Mouse (Mus musculus) cerebellum, adult 2 months (tissue): ENCODE results near the gene Zbtb16. TPM values are rescaled to one million over a fixed set of nuclear protein-coding genes. Genes with fewer than 3 reads are reported as not detected.

Source experiments
- DNase-seq, 2 experiments: peaks; one replicate each; pipeline ENCODE4 v3.0.0; 2021
- H3K27ac ChIP-seq: fragments of 200-500 bp; 2 replicates; pipeline ENCODE4 v1.5.1; 2012; ENCODE audit warnings: low read length, control low read depth, inconsistent platforms; ENCODE audit not compliant: insufficient read depth
- H3K27me3 ChIP-seq: fragments of 200-500 bp; 2 replicates; pipeline ENCODE4 v1.6.1; 2012; ENCODE audit warnings: inconsistent platforms, mild to moderate bottlenecking, low read length, moderate library complexity; ENCODE audit not compliant: control insufficient read depth, insufficient read depth
- H3K4me1 ChIP-seq: fragments of 200-500 bp; 2 replicates; pipeline ENCODE4 v1.6.1; 2011; ENCODE audit warnings: low read length; ENCODE audit not compliant: control insufficient read depth, insufficient read depth
- H3K4me3 ChIP-seq: fragments of 200-500 bp; replicated peaks from 2 replicates; pipeline ENCODE3; 2011; ENCODE audit warnings: mild to moderate bottlenecking, low read depth, low read length, control low read depth; ENCODE audit not compliant: insufficient read depth
- CTCF ChIP-seq: fragments of 200-500 bp; IDR thresholded peaks from 2 replicates; pipeline ENCODE4 v1.5.1; 2011; ENCODE audit warnings: low read depth, mild to moderate bottlenecking, control low read depth, low read length, moderate library complexity, borderline replicate concordance; ENCODE audit not compliant: insufficient read depth
- POLR2A ChIP-seq: fragments of 200-500 bp; IDR thresholded peaks from 2 replicates; pipeline ENCODE4 v1.6.1; 2011; ENCODE audit warnings: low read length, control low read depth, borderline replicate concordance; ENCODE audit not compliant: insufficient read depth
- WGBS: fragments of 180-500 bp; shearing (Covaris S2); methylation state at CpG from one replicate; pipeline ENCODE4 v1.1.7; 2018; 5-methylcytosine and 5-hydroxymethylcytosine counted together
- polyA plus RNA-seq: library from polyadenylated mRNA; depleted of rRNA; stranded (reverse); fragments of >200 nt; gene quantifications from 2 replicates; pipeline ENCODE4 v1.2.3, GENCODE M21; 2012

The Zbtb16 gene
- polyA plus RNA-seq, 1 experiment: 5.0 TPM

DNA sequence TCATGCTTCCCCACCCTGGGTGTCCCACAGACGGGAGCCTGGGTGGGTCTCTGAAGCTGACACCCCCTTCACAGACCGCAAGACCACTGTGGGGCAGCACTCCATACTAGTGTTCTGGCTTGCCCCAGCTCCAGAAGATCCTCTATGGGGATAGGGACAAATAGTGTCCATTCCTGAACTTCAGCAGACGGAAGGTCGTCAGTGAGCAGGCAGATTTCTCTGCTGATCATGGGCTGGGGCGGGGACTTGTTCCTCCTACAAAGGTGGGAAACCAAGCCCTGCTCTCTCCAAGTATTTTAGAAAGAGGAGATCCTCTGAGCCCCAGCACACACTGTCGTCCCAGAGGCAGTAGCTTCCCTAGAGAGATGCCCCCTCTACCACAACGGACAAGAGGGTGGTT is 142.3 kb downstream of the Zbtb16 start:
- Histone ChIP-seq H3K27ac (no peak overlapping the region), H3K4me3 (no peak overlapping the region), H3K4me1 (no peaks in the 10 kb centered on the region), H3K27me3 (no peaks in the 10 kb centered on the region)
- WGBS: 78% methylated on average over 7 of the region's 7 CpGs
- DNase-seq: no peak
- no peak for TF ChIP-seq CTCF
- TF ChIP-seq POLR2A: no peak

- H3K27ac ChIP-seq: no peak overlapping the region
- TF ChIP-seq POLR2A (no peak), CTCF (no peak)
- no peak overlapping the region for H3K4me3 ChIP-seq
- no peaks in the 10 kb centered on the region; the same call in 1 of the 2 replicates for H3K4me1 ChIP-seq
- 83% methylated on average over 1 of the region's 1 CpGs for WGBS
- no peaks in the 10 kb centered on the region for H3K27me3 ChIP-seq
- DNase-seq: no peak
Measured at GRCm38 (mm10) chr9:48689718-48689980, 146.4 kb downstream of the Zbtb16 start.

DNA sequence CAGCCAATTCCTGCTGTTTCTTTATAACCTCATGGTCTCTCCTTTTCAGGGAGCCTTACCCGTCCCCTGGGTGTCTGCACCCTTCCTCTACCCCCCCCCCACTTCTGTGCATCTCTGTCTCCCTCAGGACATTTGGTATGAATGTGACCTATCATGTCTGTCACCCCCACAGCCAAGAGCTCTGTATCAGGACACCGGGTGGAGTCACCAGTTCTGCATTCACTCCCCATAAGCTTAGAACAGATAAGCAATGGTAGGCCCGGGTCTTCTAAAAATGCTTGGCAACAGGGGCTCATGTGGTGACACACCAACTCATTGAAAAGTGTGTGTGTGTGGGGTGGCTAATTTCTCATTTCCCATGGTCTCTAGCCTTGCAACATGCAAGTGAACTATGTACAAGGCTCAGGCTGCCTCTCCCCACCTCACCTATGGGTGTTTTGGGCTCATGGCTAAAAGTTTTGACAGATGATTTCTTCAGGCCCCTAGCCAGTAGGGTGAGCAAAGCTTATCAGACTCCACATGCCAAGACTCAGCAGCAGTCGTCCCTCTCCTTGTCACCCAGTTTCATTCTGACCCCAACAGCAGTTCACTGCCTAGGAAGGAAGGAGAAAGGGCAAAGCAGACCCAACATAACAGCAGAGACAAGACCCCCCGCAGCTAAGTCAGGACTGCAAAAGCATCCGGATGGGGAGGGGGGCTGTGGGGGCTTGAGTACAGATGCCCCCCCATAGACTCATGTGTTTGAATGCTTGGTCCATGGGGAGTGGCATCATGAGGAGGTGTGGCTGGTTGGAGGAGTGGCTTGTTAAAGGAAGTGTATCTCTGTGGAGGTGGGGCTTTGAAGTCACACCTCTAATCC is 146.9 kb downstream of the Zbtb16 start:
- no peak for DNase-seq
- 66% methylated on average over 6 of the region's 6 CpGs for WGBS
- no peak overlapping the region for H3K4me3 ChIP-seq
- H3K27me3 ChIP-seq: no peaks in the 10 kb centered on the region
- no peaks in the 10 kb centered on the region; the same call in 1 of the 2 replicates for H3K4me1 ChIP-seq
- H3K27ac ChIP-seq: no peak overlapping the region
- TF ChIP-seq POLR2A (no peak), CTCF (no peak)

DNA sequence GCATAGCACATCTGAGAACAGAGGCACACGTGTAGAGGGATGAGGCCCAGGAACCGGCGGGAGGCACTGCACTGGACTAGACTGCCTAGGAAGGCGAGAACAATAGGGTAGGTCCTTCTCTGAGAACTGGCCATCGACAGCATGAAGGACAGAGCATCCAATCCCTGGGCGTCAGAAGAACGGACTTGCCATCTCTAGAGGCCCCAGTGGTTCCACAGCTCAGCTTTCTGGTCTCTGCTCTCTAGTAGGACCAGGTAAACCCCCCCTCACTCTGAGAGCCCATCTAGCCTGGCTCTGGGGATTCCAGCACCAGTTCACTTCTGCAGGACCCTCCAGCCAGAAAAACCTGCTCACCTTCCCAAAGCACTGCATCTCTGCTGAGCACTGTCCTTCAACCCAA is 148.1 kb downstream of the Zbtb16 start:
- Histone ChIP-seq H3K27ac (no peak overlapping the region), H3K27me3 (no peaks in the 10 kb centered on the region), H3K4me3 (no peak overlapping the region), H3K4me1 (no peaks in the 10 kb centered on the region; the same call in 1 of the 2 replicates)
- DNase-seq: no peak
- TF ChIP-seq CTCF: no peak
- TF ChIP-seq POLR2A: no peak
- 55% methylated on average over 7 of the region's 7 CpGs for WGBS

GRCm38 (mm10) chr9:48685721-48686120 is 150.3 kb downstream of the Zbtb16 start:
- TF ChIP-seq CTCF (no peak), POLR2A (no peak)
- 82% methylated on average over 7 of the region's 7 CpGs for WGBS
- Histone ChIP-seq H3K27ac (no peak overlapping the region), H3K4me3 (no peak overlapping the region), H3K27me3 (no peaks in the 10 kb centered on the region), H3K4me1 (no peaks in the 10 kb centered on the region; the same call in 1 of the 2 replicates)
- no peak for DNase-seq

- Histone ChIP-seq H3K4me3 (no peak overlapping the region), H3K27me3 (no peaks in the 10 kb centered on the region), H3K27ac (no peak overlapping the region), H3K4me1 (no peaks in the 10 kb centered on the region; the same call in 1 of the 2 replicates)
- WGBS: 85% methylated on average over 5 of the region's 5 CpGs
- no peak for DNase-seq
- TF ChIP-seq CTCF: no peak
- TF ChIP-seq POLR2A: no peak
Measured at GRCm38 (mm10) chr9:48684144-48684543, 151.9 kb downstream of the Zbtb16 start.

GRCm38 (mm10) chr9:48681193-48681592 is 154.8 kb downstream of the Zbtb16 start:
- H3K27ac ChIP-seq: no peak overlapping the region
- DNase-seq: no peak
- TF ChIP-seq POLR2A: no peak
- TF ChIP-seq CTCF: no peak
- H3K4me3 ChIP-seq: no peak overlapping the region
- H3K4me1 ChIP-seq: peaks cover 6% of the 10 kb centered on the region; the same call in 1 of the 2 replicates
- H3K27me3 ChIP-seq: no peaks in the 10 kb centered on the region
- WGBS: 95% methylated on average over 8 of the region's 8 CpGs
